Mouse (Mus musculus): ENCODE measurements around the gene Rims4. TPM values are rescaled to one million over a fixed set of nuclear protein-coding genes. Genes with fewer than 3 reads are reported as not detected.

Gene Rims4
- total RNA-seq, 2 experiments from 2014 or later, result not detected

DNA sequence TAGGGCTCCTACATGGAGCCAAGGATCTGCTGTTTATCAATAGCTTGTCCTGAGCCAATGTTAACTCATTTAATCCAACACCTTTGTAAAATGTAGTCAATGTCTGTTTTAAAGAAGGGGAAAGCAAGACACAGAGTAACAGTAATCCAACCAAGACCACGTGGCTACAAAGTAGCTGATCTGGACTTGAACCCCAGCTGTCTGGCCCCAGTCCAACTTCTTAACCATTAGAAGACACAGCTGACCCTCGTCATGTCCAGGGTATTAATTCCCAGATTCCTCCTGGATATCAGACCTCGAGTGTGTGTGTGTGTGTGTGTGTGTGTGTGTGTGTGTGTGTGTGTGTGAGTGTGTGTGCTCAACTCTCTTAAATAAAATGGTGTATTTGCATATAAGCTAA is 46.6 kb downstream of the Rims4 start:
- no peak for ATAC-seq (replicated peaks; ENCODE audit: poor library complexity, severe bottlenecking)

GRCm38 (mm10) chr2:163871266-163871665 is 47.2 kb downstream of the Rims4 start:
- ATAC-seq (replicated peaks; ENCODE audit: poor library complexity, severe bottlenecking), result no peak

DNA sequence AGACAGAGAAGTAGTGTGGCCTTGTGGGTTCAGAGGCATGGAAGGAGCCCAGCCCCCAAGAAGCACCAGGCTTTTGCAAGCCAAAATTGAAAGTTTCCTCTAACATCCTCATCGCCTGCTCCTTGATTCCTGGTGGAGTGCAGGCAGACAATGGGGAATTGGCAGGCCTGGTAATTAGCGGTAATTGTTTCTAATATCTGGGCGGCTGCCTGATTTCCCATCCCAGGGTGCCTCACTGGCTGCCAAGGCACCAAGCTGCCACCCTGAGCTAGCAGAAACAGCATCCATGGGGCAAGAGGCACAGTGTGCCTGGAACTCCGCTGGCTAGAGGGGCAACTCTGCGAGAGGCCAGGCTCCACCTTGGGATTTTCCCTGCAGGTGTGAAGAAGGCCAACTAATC is 48.7 kb downstream of the Rims4 start:
- no peak for ATAC-seq (replicated peaks; ENCODE audit: poor library complexity, severe bottlenecking)

- no peak for ATAC-seq (replicated peaks; ENCODE audit: poor library complexity, severe bottlenecking)
Observed at GRCm38 (mm10) chr2:163866061-163866460, 52.4 kb downstream of the Rims4 start.

DNA sequence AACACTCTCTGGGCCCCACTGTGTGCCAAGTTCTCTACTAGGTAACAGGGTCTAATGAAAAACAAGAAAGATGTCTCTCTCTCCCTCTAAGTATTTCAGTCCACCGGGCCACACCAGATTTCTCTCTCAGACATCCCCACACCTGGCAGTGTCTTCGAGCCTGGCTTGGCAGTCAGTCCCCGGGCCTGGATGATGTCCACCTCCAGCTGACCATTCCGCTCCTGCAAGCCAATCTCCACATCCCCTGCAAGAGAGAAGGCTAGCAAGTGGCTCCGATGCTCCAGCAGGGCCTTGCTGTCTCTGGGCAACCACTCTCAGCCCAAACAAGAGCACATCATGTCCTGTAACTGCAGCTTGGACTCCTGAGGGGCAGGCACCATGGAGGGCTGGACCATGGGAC is 53.2 kb downstream of the Rims4 start:
- ATAC-seq (replicated peaks; ENCODE audit: poor library complexity, severe bottlenecking), result no peak

GRCm38 (mm10) chr2:163858254-163858947 is 60.1 kb downstream of the Rims4 start:
- ATAC-seq (replicated peaks; ENCODE audit: poor library complexity, severe bottlenecking), result peak; percentile 74; the same call in 1 of the 2 replicates

DNA sequence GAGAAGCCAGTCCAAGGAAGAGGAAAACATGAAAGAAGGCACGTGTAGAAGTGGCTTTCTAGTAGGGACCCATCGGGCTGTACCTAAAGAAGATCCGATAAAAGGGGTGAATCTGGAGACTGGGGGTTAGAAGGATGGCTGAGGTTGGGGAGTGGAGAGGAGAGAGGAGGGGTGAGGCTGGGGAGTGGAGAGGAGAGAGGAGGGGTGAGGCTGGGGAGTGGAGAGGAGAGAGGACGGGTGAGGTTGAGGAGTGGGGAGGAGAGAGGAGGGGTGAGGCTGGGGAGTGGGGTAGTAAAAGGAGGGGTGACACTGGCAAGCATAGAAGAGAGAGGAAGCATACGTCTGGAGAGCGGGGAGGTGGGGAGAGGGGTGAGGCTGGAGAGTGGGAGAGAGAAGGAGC is 61.2 kb downstream of the Rims4 start:
- no peak for ATAC-seq (replicated peaks; ENCODE audit: poor library complexity, severe bottlenecking)

- peak; percentile 60 for ATAC-seq (replicated peaks; ENCODE audit: poor library complexity, severe bottlenecking)
Observed at GRCm38 (mm10) chr2:163853461-163853901, 65.0 kb downstream of the Rims4 start, which contains the start of gene Kcnk15. Kcnk15 (plus strand) TSS chr2:163853651.

GRCm38 (mm10) chr2:163842043-163842442 is 76.4 kb downstream of the Rims4 start:
- no peak for ATAC-seq (replicated peaks; ENCODE audit: poor library complexity, severe bottlenecking)

DNA sequence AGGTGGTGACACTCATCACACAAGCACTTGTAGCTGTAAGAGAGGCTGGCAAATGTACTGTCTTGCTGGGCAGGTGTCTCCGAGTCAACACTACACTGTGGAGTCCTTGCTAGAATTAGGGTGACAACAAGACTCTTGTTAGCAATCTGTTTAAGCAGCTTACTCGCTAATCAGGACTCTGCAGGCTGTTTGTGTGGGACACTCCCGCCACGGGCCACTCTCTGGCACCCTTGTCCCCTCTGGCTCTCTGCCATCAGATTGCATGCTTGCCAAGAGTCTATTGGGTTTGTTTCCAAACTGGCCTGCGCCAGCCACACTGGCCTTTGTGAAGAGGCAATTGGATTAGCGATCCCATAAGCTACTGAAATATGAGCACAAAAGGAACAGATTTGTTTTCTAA is 79.0 kb downstream of the Rims4 start:
- ATAC-seq (replicated peaks; ENCODE audit: poor library complexity, severe bottlenecking), result no peak

- peak; percentile 99 for ATAC-seq (replicated peaks; ENCODE audit: poor library complexity, severe bottlenecking)
Observed at GRCm38 (mm10) chr2:163838043-163838442, 80.4 kb downstream of the Rims4 start.

DNA sequence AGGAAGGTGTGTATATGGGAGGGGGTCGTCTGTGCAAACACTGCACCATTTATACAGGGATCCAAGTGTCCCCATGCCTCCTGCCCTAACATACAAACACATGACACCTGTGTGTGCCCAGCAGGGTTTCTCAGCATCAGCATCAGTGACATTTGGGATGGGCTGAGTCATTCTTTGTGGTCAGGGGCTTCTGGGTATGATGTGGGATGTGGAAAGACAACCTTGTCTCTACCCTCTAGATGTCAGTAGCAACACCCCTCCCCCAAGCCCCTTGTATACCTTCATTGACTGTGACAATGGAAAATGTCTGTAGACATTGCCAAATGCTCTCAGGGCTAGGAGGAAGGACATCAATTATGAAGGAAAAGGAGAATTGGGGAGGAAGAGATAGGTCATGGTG is 87.3 kb downstream of the Rims4 start:
- no peak for ATAC-seq (replicated peaks; ENCODE audit: poor library complexity, severe bottlenecking)

- peak; percentile 52 for ATAC-seq (replicated peaks; ENCODE audit: poor library complexity, severe bottlenecking)
Observed at GRCm38 (mm10) chr2:163826494-163826893, 92.0 kb downstream of the Rims4 start.

GRCm38 (mm10) chr2:163825861-163826260 is 92.6 kb downstream of the Rims4 start:
- no peak for ATAC-seq (replicated peaks; ENCODE audit: poor library complexity, severe bottlenecking)

DNA sequence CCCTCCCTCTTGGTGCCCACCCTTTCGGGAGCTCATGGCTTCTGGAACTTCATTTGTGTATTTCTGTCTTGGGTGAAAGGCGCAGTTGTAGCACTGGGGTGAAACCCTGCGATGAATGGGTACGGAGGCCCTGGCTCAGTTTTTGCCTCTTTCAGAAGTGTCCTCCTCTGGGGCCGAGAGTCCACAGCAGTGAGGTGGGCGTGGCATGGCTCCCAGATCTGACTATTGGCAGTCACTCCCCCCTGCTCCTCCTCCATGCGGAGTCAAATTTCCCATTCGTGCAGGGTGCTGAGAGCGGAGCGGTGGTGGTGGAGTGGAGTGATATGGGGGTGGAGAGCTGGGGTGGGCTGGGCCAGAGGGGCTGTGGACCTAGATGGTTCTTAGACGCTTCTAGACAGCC is 94.7 kb downstream of the Rims4 start:
- ATAC-seq (replicated peaks; ENCODE audit: poor library complexity, severe bottlenecking), result no peak

GRCm38 (mm10) chr2:163823248-163823647 is 95.2 kb downstream of the Rims4 start:
- peak; percentile 63 for ATAC-seq (replicated peaks; ENCODE audit: poor library complexity, severe bottlenecking)

- no peak; the same call in 1 of the 2 replicates for ATAC-seq (replicated peaks; ENCODE audit: poor library complexity, severe bottlenecking)
Observed at GRCm38 (mm10) chr2:163820607-163821006, 97.9 kb downstream of the Rims4 start, which contains the start of gene Ccn5. Ccn5 (plus strand) TSS chr2:163820861.

DNA sequence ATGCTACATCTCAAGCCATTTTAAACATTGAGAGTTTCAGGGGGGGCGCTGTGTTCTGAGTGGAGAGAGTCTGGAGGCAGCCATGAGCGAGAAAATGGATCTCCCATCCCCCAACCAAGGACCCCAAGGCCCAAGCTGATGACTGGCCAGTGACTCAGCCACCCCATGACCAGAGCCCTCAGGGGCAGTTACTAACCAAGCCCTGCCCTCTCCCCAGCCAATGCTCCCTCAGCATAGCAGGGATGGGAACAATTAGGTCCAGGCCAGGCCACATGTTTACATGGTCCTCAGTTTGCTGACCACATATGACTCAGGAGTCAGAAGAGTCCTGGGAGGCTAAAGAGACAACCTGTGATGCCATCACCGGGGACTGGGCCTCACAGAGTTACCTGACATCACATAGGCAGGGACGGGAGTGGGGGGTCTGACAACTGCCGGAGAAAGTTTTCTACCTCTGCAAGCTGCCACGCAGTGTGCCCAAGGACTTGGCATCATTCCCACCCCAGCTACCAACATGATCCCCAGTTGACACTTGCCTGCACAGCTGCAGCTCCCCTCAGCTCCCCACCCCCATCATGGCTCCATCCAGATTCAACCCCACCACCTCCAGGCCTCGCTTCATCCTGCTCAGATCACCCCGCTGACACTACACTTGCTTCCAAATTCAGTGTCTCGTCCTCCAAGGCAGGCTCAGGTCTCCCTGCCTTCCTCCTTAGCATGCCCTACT is 103.6 kb downstream of the Rims4 start:
- ATAC-seq (replicated peaks; ENCODE audit: poor library complexity, severe bottlenecking), result no peak

DNA sequence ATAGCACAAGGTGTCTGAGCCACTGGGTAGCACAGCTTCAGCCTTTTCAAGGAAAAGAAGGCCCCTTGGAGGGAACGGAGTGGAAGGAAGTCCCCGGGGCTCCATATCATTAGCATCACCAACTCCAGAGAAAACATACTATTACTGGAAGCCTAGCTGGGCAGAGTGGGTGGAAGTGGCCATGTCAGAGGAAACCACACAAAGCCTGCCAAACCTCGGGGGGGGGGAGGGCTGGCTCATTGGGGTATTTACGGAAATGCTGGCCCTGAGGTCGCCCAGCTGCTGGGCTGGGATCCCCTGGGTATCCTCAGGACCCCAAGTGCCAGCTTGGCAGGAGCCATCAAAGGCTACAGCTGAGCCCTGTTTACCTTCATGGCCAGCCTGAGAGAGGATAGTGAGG is 105.4 kb downstream of the Rims4 start:
- ATAC-seq (replicated peaks; ENCODE audit: poor library complexity, severe bottlenecking), result peak; percentile 46; the same call in 1 of the 2 replicates

All from granulocyte monocyte progenitor cell, adult 5-6 weeks (primary cell).